Mouse (Mus musculus): ENCODE measurements around the gene AC140267.1. TPM values are rescaled to one million over a fixed set of nuclear protein-coding genes. Genes with fewer than 3 reads are reported as not detected.

Gene AC140267.1
- polyA plus RNA-seq, 1 experiment from 2014 or later = not detected

- peaks cover 27% of the 10 kb centered on the region for H3K4me1 ChIP-seq (replicated peaks; ENCODE audit: control insufficient read depth, insufficient read depth, low read length)
- peaks cover 47% of the 10 kb centered on the region for H3K36me3 ChIP-seq (replicated peaks; ENCODE audit: control insufficient read depth, insufficient read depth)
- WGBS = 33% methylated on average over 4 of the region's 4 CpGs
- no peak for DNase-seq (ENCODE audit: low spot score)
- peak overlapping the region; percentile 97 for H3K4me3 ChIP-seq (replicated peaks; ENCODE audit: low read length)
- H3K27me3 ChIP-seq (ENCODE audit: control insufficient read depth, insufficient read depth, low read length) = no peaks in the 10 kb centered on the region
- no peaks in the 10 kb centered on the region for H3K9me3 ChIP-seq (ENCODE audit: control insufficient read depth, low read length)
- no peak overlapping the region for H3K27ac ChIP-seq
- no peak for ATAC-seq (ENCODE audit: low FRiP score)
- H3K4me2 ChIP-seq (replicated peaks) = peak overlapping the region; percentile 94
- no peak overlapping the region; the same call in 1 of the 2 replicates for H3K9ac ChIP-seq
Measured at GRCm38 (mm10) chr15:80257602-80258239, 22.1 kb downstream of the AC140267.1 start.

- H3K9me3 ChIP-seq (ENCODE audit: control insufficient read depth, low read length) = no peaks in the 10 kb centered on the region
- no peaks in the 10 kb centered on the region for H3K27me3 ChIP-seq (ENCODE audit: control insufficient read depth, insufficient read depth, low read length)
- no peak for DNase-seq (ENCODE audit: low spot score)
- 76% methylated on average over 11 of the region's 11 CpGs for WGBS
- H3K4me3 ChIP-seq (replicated peaks; ENCODE audit: low read length) = no peak overlapping the region
- no peak for ATAC-seq (ENCODE audit: low FRiP score)
- peaks cover 34% of the 10 kb centered on the region for H3K4me1 ChIP-seq (replicated peaks; ENCODE audit: control insufficient read depth, insufficient read depth, low read length)
- no peak overlapping the region for H3K27ac ChIP-seq
- no peak overlapping the region for H3K4me2 ChIP-seq (replicated peaks)
- 0 out of 2 replicates have a peak overlapping the region, but pooled peaks have one; percentile 25 for H3K9ac ChIP-seq
- H3K36me3 ChIP-seq (replicated peaks; ENCODE audit: control insufficient read depth, insufficient read depth) = peaks cover 41% of the 10 kb centered on the region
Measured at GRCm38 (mm10) chr15:80258240-80259170, 22.9 kb downstream of the AC140267.1 start.

- 70% methylated on average over 8 of the region's 8 CpGs for WGBS
- H3K27ac ChIP-seq = no peak overlapping the region
Measured at GRCm38 (mm10) chr15:80259406-80260045, 23.9 kb downstream of the AC140267.1 start.

GRCm38 (mm10) chr15:80260677-80261076 is 25.0 kb downstream of the AC140267.1 start:
- peak; percentile 88 for DNase-seq (ENCODE audit: low spot score)
- Histone ChIP-seq H3K27ac (no peak overlapping the region), H3K27me3 (ENCODE audit: control insufficient read depth, insufficient read depth, low read length) (no peaks in the 10 kb centered on the region), H3K36me3 (replicated peaks; ENCODE audit: control insufficient read depth, insufficient read depth) (peaks cover 41% of the 10 kb centered on the region), H3K9ac (no peak overlapping the region), H3K9me3 (ENCODE audit: control insufficient read depth, low read length) (no peaks in the 10 kb centered on the region), H3K4me2 (replicated peaks) (no peak overlapping the region), H3K4me3 (replicated peaks; ENCODE audit: low read length) (no peak overlapping the region), H3K4me1 (replicated peaks; ENCODE audit: control insufficient read depth, insufficient read depth, low read length) (peaks cover 28% of the 10 kb centered on the region)
- WGBS = 15% methylated on average over 3 of the region's 3 CpGs
- ATAC-seq (ENCODE audit: low FRiP score) = no peak

More at GRCm38 (mm10) chr15:80259406-80260045, 23.9 kb downstream of the AC140267.1 start:
- peaks cover 27% of the 10 kb centered on the region for H3K4me1 ChIP-seq (replicated peaks; ENCODE audit: control insufficient read depth, insufficient read depth, low read length)
- H3K4me2 ChIP-seq (replicated peaks) = no peak overlapping the region
- ATAC-seq (ENCODE audit: low FRiP score) (no peak), DNase-seq (ENCODE audit: low spot score) (no peak)
- H3K4me3 ChIP-seq (replicated peaks; ENCODE audit: low read length) = no peak overlapping the region
- no peaks in the 10 kb centered on the region for H3K27me3 ChIP-seq (ENCODE audit: control insufficient read depth, insufficient read depth, low read length)
- H3K9ac ChIP-seq = no peak overlapping the region
- peaks cover 41% of the 10 kb centered on the region for H3K36me3 ChIP-seq (replicated peaks; ENCODE audit: control insufficient read depth, insufficient read depth)
- H3K9me3 ChIP-seq (ENCODE audit: control insufficient read depth, low read length) = no peaks in the 10 kb centered on the region

GRCm38 (mm10) chr15:80261100-80261499 is 25.5 kb downstream of the AC140267.1 start:
- ATAC-seq (ENCODE audit: low FRiP score) (no peak), DNase-seq (ENCODE audit: low spot score) (no peak)
- Histone ChIP-seq H3K9me3 (ENCODE audit: control insufficient read depth, low read length) (no peaks in the 10 kb centered on the region), H3K27ac (no peak overlapping the region), H3K36me3 (replicated peaks; ENCODE audit: control insufficient read depth, insufficient read depth) (peaks cover 41% of the 10 kb centered on the region), H3K27me3 (ENCODE audit: control insufficient read depth, insufficient read depth, low read length) (no peaks in the 10 kb centered on the region), H3K4me1 (replicated peaks; ENCODE audit: control insufficient read depth, insufficient read depth, low read length) (peaks cover 28% of the 10 kb centered on the region), H3K9ac (no peak overlapping the region), H3K4me3 (replicated peaks; ENCODE audit: low read length) (no peak overlapping the region), H3K4me2 (replicated peaks) (no peak overlapping the region)
- WGBS = 88% methylated on average over 7 of the region's 7 CpGs

- 1% methylated on average over 66 of the region's 66 CpGs for WGBS
- H3K4me2 ChIP-seq (replicated peaks) = peak within 1 kb of the TSS; percentile 74
- H3K4me1 ChIP-seq (replicated peaks; ENCODE audit: control insufficient read depth, insufficient read depth, low read length) = peaks cover 11% of the 10 kb centered on the region; the same call in 1 of the 2 replicates
- ATAC-seq (ENCODE audit: low FRiP score) (peak; percentile 87), DNase-seq (ENCODE audit: low spot score) (peak; percentile 92)
- H3K9me3 ChIP-seq (ENCODE audit: control insufficient read depth, low read length) = no peaks in the 10 kb centered on the region
- peak within 1 kb of the TSS; percentile 72 for H3K9ac ChIP-seq
- peak within 1 kb of the TSS; percentile 82 for H3K4me3 ChIP-seq (replicated peaks; ENCODE audit: low read length)
- no peaks in the 10 kb centered on the region for H3K27me3 ChIP-seq (ENCODE audit: control insufficient read depth, insufficient read depth, low read length)
- peaks cover 13% of the 10 kb centered on the region for H3K36me3 ChIP-seq (replicated peaks; ENCODE audit: control insufficient read depth, insufficient read depth)
- peak within 1 kb of the TSS; percentile 21; the same call in 1 of the 2 replicates for H3K27ac ChIP-seq
Measured at GRCm38 (mm10) chr15:80263610-80264575, 28.3 kb downstream of the AC140267.1 start, which contains the start of gene Rps19bp1. Gene Rps19bp1, minus strand, starts transcription at chr15:80264315.

- ATAC-seq (ENCODE audit: low FRiP score) (peak; percentile 50; the same call in 1 of the 2 replicates), DNase-seq (ENCODE audit: low spot score) (peak; percentile 89)
- H3K4me3 ChIP-seq (replicated peaks; ENCODE audit: low read length) = no peak overlapping the region
- no peak overlapping the region for H3K4me2 ChIP-seq (replicated peaks)
- no peak overlapping the region for H3K27ac ChIP-seq
- no peak overlapping the region for H3K9ac ChIP-seq
- 0% methylated on average over 2 of the region's 2 CpGs for WGBS
- no peaks in the 10 kb centered on the region for H3K36me3 ChIP-seq (replicated peaks; ENCODE audit: control insufficient read depth, insufficient read depth)
- H3K4me1 ChIP-seq (replicated peaks; ENCODE audit: control insufficient read depth, insufficient read depth, low read length) = peaks cover 11% of the 10 kb centered on the region; the same call in 1 of the 2 replicates
- no peaks in the 10 kb centered on the region for H3K9me3 ChIP-seq (ENCODE audit: control insufficient read depth, low read length)
- H3K27me3 ChIP-seq (ENCODE audit: control insufficient read depth, insufficient read depth, low read length) = no peaks in the 10 kb centered on the region
Measured at GRCm38 (mm10) chr15:80266281-80266680, 30.6 kb downstream of the AC140267.1 start.

- no peaks in the 10 kb centered on the region for H3K36me3 ChIP-seq (replicated peaks; ENCODE audit: control insufficient read depth, insufficient read depth)
- no peak overlapping the region for H3K4me2 ChIP-seq (replicated peaks)
- DNase-seq (ENCODE audit: low spot score) (peak; percentile 39), ATAC-seq (ENCODE audit: low FRiP score) (no peak; the same call in 1 of the 2 replicates)
- WGBS = 54% methylated on average over 3 of the region's 3 CpGs
- H3K9ac ChIP-seq = no peak overlapping the region
- H3K27ac ChIP-seq = no peak overlapping the region
- no peaks in the 10 kb centered on the region for H3K27me3 ChIP-seq (ENCODE audit: control insufficient read depth, insufficient read depth, low read length)
- H3K4me1 ChIP-seq (replicated peaks; ENCODE audit: control insufficient read depth, insufficient read depth, low read length) = 0 out of 2 replicates have a peak, but pooled peaks cover 6% of the 10 kb centered on the region
- no peaks in the 10 kb centered on the region for H3K9me3 ChIP-seq (ENCODE audit: control insufficient read depth, low read length)
- H3K4me3 ChIP-seq (replicated peaks; ENCODE audit: low read length) = no peak overlapping the region
Measured at GRCm38 (mm10) chr15:80271858-80272396, 36.3 kb downstream of the AC140267.1 start.
